Mouse (Mus musculus) forebrain, embryonic 11.5 days (tissue): ENCODE results near the gene Hipk2. TPM values are rescaled to one million over a fixed set of nuclear protein-coding genes. Genes with fewer than 3 reads are reported as not detected.

Source experiments
- ATAC-seq: fragments of 200-750 bp; cut with Nextera tagmentation; replicated peaks from 2 replicates; pipeline ENCODE4 v1.8.0; 2017; ENCODE audit warnings: moderate TSS enrichment; ENCODE audit not compliant: low FRiP score
- DNase-seq: peaks from one replicate; pipeline ENCODE4 v3.0.0-alpha.2; 2017; ENCODE audit warnings: low spot score
- H3K27ac ChIP-seq: fragments of 300-500 bp; sonication (generic); 2 replicates; pipeline ENCODE4 v1.5.1; 2014; ENCODE audit warnings: low read depth, low read length
- H3K27me3 ChIP-seq: fragments of 300-500 bp; sonication (generic); 2 replicates; pipeline ENCODE4 v1.6.1; 2014; ENCODE audit warnings: mild to moderate bottlenecking, low read length, mixed read lengths; ENCODE audit not compliant: control insufficient read depth, insufficient read depth
- H3K36me3 ChIP-seq: fragments of 300-500 bp; sonication (generic); 2 replicates; pipeline ENCODE4 v1.6.1; 2014; ENCODE audit warnings: mild to moderate bottlenecking, low read length, moderate library complexity, mixed read lengths; ENCODE audit not compliant: control insufficient read depth, insufficient read depth
- H3K4me1 ChIP-seq: fragments of 300-500 bp; sonication (generic); replicated peaks from 2 replicates; pipeline ENCODE4 v1.6.1; 2014; ENCODE audit warnings: low read length, mixed read lengths; ENCODE audit not compliant: control insufficient read depth, insufficient read depth
- H3K4me2 ChIP-seq: fragments of 300-500 bp; sonication (generic); 2 replicates; pipeline ENCODE4 v1.6.1; 2014; ENCODE audit warnings: low read depth, mild to moderate bottlenecking, low read length, moderate library complexity, mixed read lengths; ENCODE audit not compliant: severe bottlenecking
- H3K4me3 ChIP-seq: fragments of 300-500 bp; sonication (generic); 2 replicates; pipeline ENCODE4 v1.5.1; 2014; ENCODE audit warnings: low read depth, low read length
- H3K9ac ChIP-seq: fragments of 300-500 bp; sonication (generic); 2 replicates; pipeline ENCODE4 v1.6.1; 2014; ENCODE audit warnings: low read length
- H3K9me3 ChIP-seq: fragments of 300-500 bp; sonication (generic); 2 replicates; pipeline ENCODE4 v1.6.1; 2016; ENCODE audit warnings: low read length, mixed read lengths; ENCODE audit not compliant: control insufficient read depth
- WGBS: fragments of 180-500 bp; shearing (Covaris S2); extraction: QIAGEN DNeasy Blood & Tissue Kit; methylation state at CpG from one replicate; pipeline ENCODE4 v1.1.7; 2014; 5-methylcytosine and 5-hydroxymethylcytosine counted together
- polyA plus RNA-seq: library from polyadenylated mRNA; unstranded; fragments of >200 nt; fragmentation: Nextera tagmentation; extraction: Ambion mirVana; gene quantifications from 2 replicates; pipeline ENCODE4 v1.2.1, GENCODE M21; 2014

The Hipk2 gene
- polyA plus RNA-seq, 1 experiment from 2014 or later, result 31.0 TPM

DNA sequence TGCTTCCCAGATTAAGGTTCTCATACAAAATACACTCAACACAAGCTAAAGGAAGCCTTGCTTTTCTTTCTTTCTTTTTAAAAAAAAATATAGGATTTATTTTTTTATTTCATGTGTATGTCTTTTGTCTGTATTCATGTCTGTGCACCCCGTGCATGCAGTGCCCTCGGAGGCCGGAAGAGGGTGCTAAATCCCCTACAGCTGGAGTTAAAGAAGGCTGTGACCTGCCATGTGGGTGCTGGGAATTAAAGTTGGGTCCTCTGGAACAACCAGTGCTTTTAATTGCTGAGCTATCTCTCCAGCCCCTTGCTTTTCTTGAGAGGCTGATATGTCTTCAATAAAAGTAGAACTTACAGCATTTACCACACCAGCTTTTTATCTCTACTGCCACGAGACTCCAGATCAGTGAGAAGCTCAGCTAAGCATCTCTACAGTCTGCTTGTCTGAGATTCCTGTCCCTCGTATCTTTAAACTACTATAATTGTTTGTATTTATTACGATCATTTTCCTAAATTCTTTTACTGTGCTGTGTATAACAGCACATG lies 25.2 kb downstream of the Hipk2 start:
- H3K4me1 ChIP-seq, result peaks cover 8% of the 10 kb centered on the region
- H3K4me2 ChIP-seq, result no peak overlapping the region
- no peaks in the 10 kb centered on the region for H3K9me3 ChIP-seq
- H3K4me3 ChIP-seq, result no peak overlapping the region
- no peaks in the 10 kb centered on the region for H3K36me3 ChIP-seq
- no peak overlapping the region for H3K27ac ChIP-seq
- WGBS, result 88% methylated on average over 6 of the region's 6 CpGs
- H3K27me3 ChIP-seq, result no peaks in the 10 kb centered on the region
- H3K9ac ChIP-seq, result no peak overlapping the region
- no peak for ATAC-seq
- DNase-seq, result no peak

DNA sequence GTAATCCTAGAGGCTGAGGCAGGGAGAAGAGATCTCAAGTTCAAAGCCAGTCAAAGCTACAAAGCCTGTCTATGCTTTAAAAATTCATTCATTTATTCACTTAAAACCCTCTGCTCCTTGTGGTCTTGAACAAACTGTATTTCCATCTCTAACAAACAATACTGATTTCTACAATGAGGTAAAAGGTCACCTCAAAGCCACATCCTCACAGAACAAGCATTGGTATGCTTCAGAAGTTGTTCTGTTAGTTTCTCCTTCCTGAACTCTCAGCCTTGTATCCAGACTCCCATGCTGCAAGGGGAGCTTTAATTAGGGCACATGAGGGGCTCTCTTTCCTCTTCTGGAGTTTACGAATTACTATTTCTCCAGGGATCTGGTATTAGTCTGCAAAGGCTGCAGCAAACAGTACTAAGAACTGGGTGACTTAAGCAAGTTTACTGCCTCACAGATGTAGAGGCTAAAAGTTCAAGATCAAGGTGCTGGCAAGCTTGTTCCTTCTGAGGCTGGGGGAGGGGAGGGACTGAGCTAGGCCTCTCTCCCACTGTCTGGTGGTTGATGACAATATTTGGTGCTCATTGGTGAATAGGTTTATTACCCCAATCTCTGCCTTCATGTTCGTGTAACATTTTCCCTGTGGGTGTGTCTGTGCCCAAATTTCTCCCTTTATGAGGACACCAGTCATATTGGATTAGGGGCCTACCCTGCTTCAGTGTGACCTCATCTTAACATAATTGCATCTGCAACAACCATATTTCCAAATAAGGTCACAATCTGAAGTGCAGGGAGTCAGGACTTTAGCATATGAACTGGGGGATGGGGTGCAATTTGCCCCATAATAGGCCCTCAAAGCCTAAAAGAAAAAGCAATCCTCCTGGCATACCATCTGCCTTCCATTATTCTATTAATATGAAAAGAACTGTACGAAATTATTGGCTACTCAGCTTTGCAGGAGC lies 27.7 kb downstream of the Hipk2 start:
- Histone ChIP-seq H3K4me2 (no peak overlapping the region), H3K9ac (no peak overlapping the region), H3K4me3 (no peak overlapping the region), H3K27me3 (no peaks in the 10 kb centered on the region), H3K9me3 (no peaks in the 10 kb centered on the region), H3K36me3 (no peaks in the 10 kb centered on the region), H3K4me1 (peaks cover 8% of the 10 kb centered on the region), H3K27ac (no peak overlapping the region)
- 76% methylated on average over 3 of the region's 3 CpGs for WGBS
- no peak for ATAC-seq
- DNase-seq, result no peak

GRCm38 (mm10) chr6:38847447-38847846 lies 28.5 kb downstream of the Hipk2 start:
- H3K4me1 ChIP-seq, result peaks cover 8% of the 10 kb centered on the region
- no peak overlapping the region for H3K27ac ChIP-seq
- H3K4me2 ChIP-seq, result no peak overlapping the region
- ATAC-seq (no peak), DNase-seq (no peak)
- H3K9me3 ChIP-seq, result no peaks in the 10 kb centered on the region
- no peak overlapping the region for H3K9ac ChIP-seq
- WGBS, result 71% methylated on average over 1 of the region's 1 CpGs
- no peak overlapping the region for H3K4me3 ChIP-seq
- H3K36me3 ChIP-seq, result no peaks in the 10 kb centered on the region
- H3K27me3 ChIP-seq, result no peaks in the 10 kb centered on the region

DNA sequence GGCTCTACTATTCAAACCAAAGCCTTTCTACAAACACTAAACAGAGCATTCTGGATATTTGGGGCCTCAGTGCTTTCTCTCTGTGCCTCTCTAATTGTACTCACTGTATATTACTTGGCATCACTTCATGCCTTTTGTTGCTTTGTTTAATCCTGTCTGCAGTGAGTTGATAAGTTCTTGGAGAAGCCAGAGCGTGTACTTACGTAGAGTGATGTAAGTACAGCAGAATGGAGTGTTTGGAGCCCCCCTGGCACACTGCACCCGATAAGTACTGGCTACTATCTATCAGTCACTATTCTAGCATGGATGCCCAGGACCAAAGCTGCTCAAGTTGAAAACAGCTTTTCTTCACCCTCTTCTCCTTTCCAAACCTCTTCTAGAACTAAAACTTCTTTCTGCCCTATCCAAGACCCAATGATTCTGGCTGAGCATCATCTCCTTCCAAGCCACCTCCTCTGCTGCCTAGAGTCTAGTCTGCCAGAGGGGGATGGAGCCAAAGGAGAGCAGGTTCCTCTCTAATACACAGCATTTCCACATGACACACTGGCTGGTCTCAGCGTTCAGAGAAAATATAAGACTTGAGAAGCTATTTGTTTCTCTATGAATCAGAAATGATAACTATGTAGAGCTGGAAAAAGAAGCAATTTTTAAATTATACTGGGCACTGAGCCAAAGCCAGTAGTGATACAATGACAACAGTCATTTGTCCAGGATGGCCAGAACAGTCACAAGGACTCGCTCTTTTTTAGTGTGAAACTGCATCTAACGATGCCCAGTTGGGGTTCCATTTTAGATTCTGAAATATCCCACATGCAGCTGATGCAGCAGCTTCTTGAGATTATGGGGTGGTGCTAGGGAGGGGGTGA lies 29.4 kb downstream of the Hipk2 start:
- no peak for ATAC-seq
- 77% methylated on average over 6 of the region's 6 CpGs for WGBS
- H3K4me1 ChIP-seq, result peaks cover 8% of the 10 kb centered on the region

GRCm38 (mm10) chr6:38845876-38846275 lies 30.1 kb downstream of the Hipk2 start:
- no peaks in the 10 kb centered on the region for H3K9me3 ChIP-seq
- H3K27me3 ChIP-seq, result no peaks in the 10 kb centered on the region
- WGBS, result 53% methylated on average over 5 of the region's 5 CpGs
- no peak for DNase-seq
- H3K4me1 ChIP-seq, result peaks cover 8% of the 10 kb centered on the region
- H3K4me2 ChIP-seq, result no peak overlapping the region
- H3K9ac ChIP-seq, result no peak overlapping the region
- H3K4me3 ChIP-seq, result no peak overlapping the region
- ATAC-seq, result no peak
- H3K27ac ChIP-seq, result no peak overlapping the region
- no peaks in the 10 kb centered on the region for H3K36me3 ChIP-seq

More for the DNA sequence above, 29.4 kb downstream of the Hipk2 start:
- DNase-seq, result no peak
- Histone ChIP-seq H3K27me3 (no peaks in the 10 kb centered on the region), H3K9ac (no peak overlapping the region), H3K4me3 (no peak overlapping the region), H3K27ac (no peak overlapping the region), H3K36me3 (no peaks in the 10 kb centered on the region), H3K4me2 (no peak overlapping the region), H3K9me3 (no peaks in the 10 kb centered on the region)

- no peaks in the 10 kb centered on the region for H3K36me3 ChIP-seq
- no peaks in the 10 kb centered on the region for H3K9me3 ChIP-seq
- no peak overlapping the region for H3K4me2 ChIP-seq
- no peaks in the 10 kb centered on the region for H3K27me3 ChIP-seq
- WGBS, result 38% methylated on average over 1 of the region's 1 CpGs
- H3K4me1 ChIP-seq, result peaks cover 8% of the 10 kb centered on the region
- no peak overlapping the region for H3K27ac ChIP-seq
- no peak overlapping the region for H3K9ac ChIP-seq
- DNase-seq (no peak), ATAC-seq (no peak)
- no peak overlapping the region for H3K4me3 ChIP-seq
Observed at GRCm38 (mm10) chr6:38845117-38845516, 30.8 kb downstream of the Hipk2 start.

DNA sequence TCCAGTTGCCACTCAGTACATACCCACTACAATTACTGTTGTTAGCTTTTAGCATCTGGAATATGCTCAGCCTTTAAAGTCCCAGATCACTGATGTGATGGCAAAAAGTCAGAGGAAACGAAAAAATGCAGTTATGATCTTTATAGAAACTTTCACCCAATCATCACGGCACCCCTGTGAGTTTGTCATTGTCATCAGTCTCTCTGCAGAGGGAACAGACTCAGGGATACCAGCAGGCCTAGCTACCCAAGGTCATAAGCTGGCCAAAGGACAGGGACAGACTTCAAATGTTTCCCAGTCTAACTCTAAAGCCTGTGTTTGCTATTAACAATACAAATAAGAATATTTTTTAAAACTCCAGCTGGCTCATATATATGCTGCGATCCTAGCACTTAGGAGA lies 34.4 kb downstream of the Hipk2 start:
- Histone ChIP-seq H3K27ac (no peak overlapping the region), H3K4me3 (no peak overlapping the region), H3K4me2 (no peak overlapping the region), H3K4me1 (no peaks in the 10 kb centered on the region), H3K9me3 (no peaks in the 10 kb centered on the region), H3K27me3 (no peaks in the 10 kb centered on the region), H3K9ac (no peak overlapping the region), H3K36me3 (no peaks in the 10 kb centered on the region)
- DNase-seq (no peak), ATAC-seq (no peak)
- WGBS, result 89% methylated on average over 3 of the region's 3 CpGs

- Histone ChIP-seq H3K4me3 (no peak overlapping the region), H3K4me1 (no peaks in the 10 kb centered on the region), H3K9ac (no peak overlapping the region), H3K36me3 (no peaks in the 10 kb centered on the region), H3K27ac (no peak overlapping the region), H3K4me2 (no peak overlapping the region), H3K27me3 (no peaks in the 10 kb centered on the region), H3K9me3 (no peaks in the 10 kb centered on the region)
- no peak for ATAC-seq
- WGBS, result 83% methylated on average over 1 of the region's 1 CpGs
- DNase-seq, result no peak
Observed at GRCm38 (mm10) chr6:38840780-38841179, 35.2 kb downstream of the Hipk2 start.
